Mouse (Mus musculus): ENCODE measurements around the gene Tmem132a. TPM values are rescaled to one million over a fixed set of nuclear protein-coding genes. Genes with fewer than 3 reads are reported as not detected.
A peak's percentile ranks its signal among the peaks of the same experiment; 100 is the strongest.

Tmem132a gene
- polyA plus RNA-seq, 1 experiment from 2014 or later: 195 TPM

GRCm38 (mm10) chr19:10880975-10881425 lies 11.3 kb upstream of the Tmem132a start:
- Histone ChIP-seq H3K36me3 (ENCODE audit: control insufficient read depth, insufficient read depth) (no peaks in the 10 kb centered on the region), H3K4me2 (ENCODE audit: low read length) (peak overlapping the region; percentile 75), H3K4me3 (replicated peaks; ENCODE audit: low read length) (peak overlapping the region; percentile 49), H3K9me3 (ENCODE audit: control insufficient read depth, low read length) (no peaks in the 10 kb centered on the region), H3K27me3 (replicated peaks; ENCODE audit: control insufficient read depth, insufficient read depth, low read length) (no peaks in the 10 kb centered on the region), H3K9ac (replicated peaks; ENCODE audit: low read depth, low read length) (peak overlapping the region; percentile 68), H3K4me1 (replicated peaks; ENCODE audit: control insufficient read depth, insufficient read depth, low read length) (peaks cover 19% of the 10 kb centered on the region), H3K27ac (ENCODE audit: low read length) (peak overlapping the region; percentile 96)
- no peak; the same call in 1 of the 2 replicates for ATAC-seq
- WGBS: under 1% methylated on average over 14 of the region's 14 CpGs

GRCm38 (mm10) chr19:10880085-10880974 lies 10.6 kb upstream of the Tmem132a start:
- Histone ChIP-seq H3K27me3 (replicated peaks; ENCODE audit: control insufficient read depth, insufficient read depth, low read length) (no peaks in the 10 kb centered on the region), H3K36me3 (ENCODE audit: control insufficient read depth, insufficient read depth) (no peaks in the 10 kb centered on the region), H3K4me3 (replicated peaks; ENCODE audit: low read length) (peak overlapping the region; percentile 49), H3K9me3 (ENCODE audit: control insufficient read depth, low read length) (no peaks in the 10 kb centered on the region), H3K27ac (ENCODE audit: low read length) (no peak overlapping the region), H3K4me1 (replicated peaks; ENCODE audit: control insufficient read depth, insufficient read depth, low read length) (peaks cover 19% of the 10 kb centered on the region), H3K4me2 (ENCODE audit: low read length) (peak overlapping the region; percentile 75), H3K9ac (replicated peaks; ENCODE audit: low read depth, low read length) (peak overlapping the region; percentile 68)
- 39% methylated on average over 6 of the region's 7 CpGs for WGBS
- no peak for ATAC-seq

- 85% methylated on average over 7 of the region's 7 CpGs for WGBS
- Histone ChIP-seq H3K4me3 (replicated peaks; ENCODE audit: low read length) (no peak overlapping the region), H3K9me3 (ENCODE audit: control insufficient read depth, low read length) (no peaks in the 10 kb centered on the region), H3K4me2 (ENCODE audit: low read length) (no peak overlapping the region), H3K4me1 (replicated peaks; ENCODE audit: control insufficient read depth, insufficient read depth, low read length) (peaks cover 19% of the 10 kb centered on the region), H3K36me3 (ENCODE audit: control insufficient read depth, insufficient read depth) (peaks cover 10% of the 10 kb centered on the region), H3K9ac (replicated peaks; ENCODE audit: low read depth, low read length) (no peak overlapping the region), H3K27ac (ENCODE audit: low read length) (0 out of 2 replicates have a peak overlapping the region, but pooled peaks have one; percentile 11), H3K27me3 (replicated peaks; ENCODE audit: control insufficient read depth, insufficient read depth, low read length) (no peaks in the 10 kb centered on the region)
- ATAC-seq: no peak
These were observed 8.6 kb upstream of the Tmem132a start for GRCm38 (mm10) chr19:10878201-10878837.

GRCm38 (mm10) chr19:10871328-10871961 lies 1.7 kb upstream of the Tmem132a start:
- WGBS: 87% methylated on average over 14 of the region's 14 CpGs
- no peaks in the 10 kb centered on the region for H3K27me3 ChIP-seq (replicated peaks; ENCODE audit: control insufficient read depth, insufficient read depth, low read length)
- no peaks in the 10 kb centered on the region for H3K9me3 ChIP-seq (ENCODE audit: control insufficient read depth, low read length)
- ATAC-seq: no peak
- peaks cover 27% of the 10 kb centered on the region for H3K4me1 ChIP-seq (replicated peaks; ENCODE audit: control insufficient read depth, insufficient read depth, low read length)
- H3K36me3 ChIP-seq (ENCODE audit: control insufficient read depth, insufficient read depth): peaks cover 19% of the 10 kb centered on the region
- H3K4me3 ChIP-seq (replicated peaks; ENCODE audit: low read length): no peak overlapping the region
- H3K4me2 ChIP-seq (ENCODE audit: low read length): no peak overlapping the region
- no peak overlapping the region for H3K27ac ChIP-seq (ENCODE audit: low read length)
- H3K9ac ChIP-seq (replicated peaks; ENCODE audit: low read depth, low read length): no peak overlapping the region

- no peak overlapping the region for H3K4me2 ChIP-seq (ENCODE audit: low read length)
- no peak overlapping the region for H3K9ac ChIP-seq (replicated peaks; ENCODE audit: low read depth, low read length)
- H3K36me3 ChIP-seq (ENCODE audit: control insufficient read depth, insufficient read depth): peaks cover 25% of the 10 kb centered on the region
- ATAC-seq: no peak
- H3K27me3 ChIP-seq (replicated peaks; ENCODE audit: control insufficient read depth, insufficient read depth, low read length): no peaks in the 10 kb centered on the region
- H3K27ac ChIP-seq (ENCODE audit: low read length): no peak overlapping the region
- no peak overlapping the region for H3K4me3 ChIP-seq (replicated peaks; ENCODE audit: low read length)
- H3K9me3 ChIP-seq (ENCODE audit: control insufficient read depth, low read length): no peaks in the 10 kb centered on the region
- peaks cover 27% of the 10 kb centered on the region for H3K4me1 ChIP-seq (replicated peaks; ENCODE audit: control insufficient read depth, insufficient read depth, low read length)
- 86% methylated on average over 3 of the region's 3 CpGs for WGBS
These were observed 936 bp upstream of the Tmem132a start for GRCm38 (mm10) chr19:10870676-10871075.

- ATAC-seq: peak; percentile 96
- peaks cover 36% of the 10 kb centered on the region for H3K36me3 ChIP-seq (ENCODE audit: control insufficient read depth, insufficient read depth)
- H3K27ac ChIP-seq (ENCODE audit: low read length): peak overlapping the region; percentile 93
- WGBS: under 1% methylated on average over 35 of the region's 43 CpGs
- no peaks in the 10 kb centered on the region for H3K9me3 ChIP-seq (ENCODE audit: control insufficient read depth, low read length)
- H3K4me3 ChIP-seq (replicated peaks; ENCODE audit: low read length): peak overlapping the region; percentile 89
- H3K4me2 ChIP-seq (ENCODE audit: low read length): peak overlapping the region; percentile 90
- peak overlapping the region; percentile 98 for H3K9ac ChIP-seq (replicated peaks; ENCODE audit: low read depth, low read length)
- H3K4me1 ChIP-seq (replicated peaks; ENCODE audit: control insufficient read depth, insufficient read depth, low read length): peaks cover 27% of the 10 kb centered on the region
- no peaks in the 10 kb centered on the region for H3K27me3 ChIP-seq (replicated peaks; ENCODE audit: control insufficient read depth, insufficient read depth, low read length)
These were observed 377 bp downstream of the Tmem132a start for GRCm38 (mm10) chr19:10869241-10869885.

GRCm38 (mm10) chr19:10868623-10869141 lies 1.1 kb downstream of the Tmem132a start:
- peak; percentile 24 for ATAC-seq
- Histone ChIP-seq H3K9ac (replicated peaks; ENCODE audit: low read depth, low read length) (peak overlapping the region; percentile 98), H3K27ac (ENCODE audit: low read length) (peak overlapping the region; percentile 93), H3K9me3 (ENCODE audit: control insufficient read depth, low read length) (no peaks in the 10 kb centered on the region), H3K27me3 (replicated peaks; ENCODE audit: control insufficient read depth, insufficient read depth, low read length) (no peaks in the 10 kb centered on the region), H3K4me2 (ENCODE audit: low read length) (peak overlapping the region; percentile 90), H3K36me3 (ENCODE audit: control insufficient read depth, insufficient read depth) (peaks cover 35% of the 10 kb centered on the region), H3K4me1 (replicated peaks; ENCODE audit: control insufficient read depth, insufficient read depth, low read length) (peaks cover 27% of the 10 kb centered on the region), H3K4me3 (replicated peaks; ENCODE audit: low read length) (peak overlapping the region; percentile 89)
- 0% methylated on average over 17 of the region's 17 CpGs for WGBS

- H3K9ac ChIP-seq (replicated peaks; ENCODE audit: low read depth, low read length): peak overlapping the region; percentile 98
- H3K4me3 ChIP-seq (replicated peaks; ENCODE audit: low read length): peak overlapping the region; percentile 89
- H3K9me3 ChIP-seq (ENCODE audit: control insufficient read depth, low read length): no peaks in the 10 kb centered on the region
- peak overlapping the region; percentile 25; the same call in 1 of the 2 replicates for H3K27ac ChIP-seq (ENCODE audit: low read length)
- ATAC-seq: peak; percentile 0; the same call in 1 of the 2 replicates
- peaks cover 35% of the 10 kb centered on the region for H3K36me3 ChIP-seq (ENCODE audit: control insufficient read depth, insufficient read depth)
- WGBS: 18% methylated on average over 5 of the region's 5 CpGs
- H3K4me1 ChIP-seq (replicated peaks; ENCODE audit: control insufficient read depth, insufficient read depth, low read length): peaks cover 27% of the 10 kb centered on the region
- peak overlapping the region; percentile 90 for H3K4me2 ChIP-seq (ENCODE audit: low read length)
- H3K27me3 ChIP-seq (replicated peaks; ENCODE audit: control insufficient read depth, insufficient read depth, low read length): no peaks in the 10 kb centered on the region
These were observed 1.7 kb downstream of the Tmem132a start for GRCm38 (mm10) chr19:10867946-10868622.

Data from forebrain, embryonic 16.5 days (tissue).